In genomic region chr17:65675985-65676384, GRCm38 (mm10) we compare ENCODE assay signal across 30 mouse cellular contexts. TPM values are rescaled to one million over a fixed set of nuclear protein-coding genes. Genes with fewer than 3 reads are reported as not detected.
"Had no signal": no experiment of that assay in that cellular context is flagged by ENCODE, and none has a peak within 500 bp of the region (broad histone marks: within the 10 kb centered on the region; RNA-seq: fewer than 3 reads in every experiment).

No protein-coding gene starts in this region.

- H3K27me3 ChIP-seq: heart, embryonic 13.5 days; heart, embryonic 15.5 days; hindbrain, embryonic 12.5 days; intestine, embryonic 15.5 days; limb, embryonic 12.5 days; liver, embryonic 13.5 days; liver, embryonic 15.5 days had no signal

- H3K27ac ChIP-seq: heart, embryonic 13.5 days; heart, embryonic 15.5 days; hindbrain, embryonic 10.5 days; hindbrain, embryonic 12.5 days; hindbrain, embryonic 14.5 days; intestine, embryonic 15.5 days; layer of hippocampus, adult 2 months; left cerebral cortex, adult 2 months; limb, embryonic 10.5 days; limb, embryonic 12.5 days; liver, embryonic 13.5 days; liver, embryonic 15.5 days had no signal

- H3K4me3 ChIP-seq: heart, embryonic 13.5 days; heart, embryonic 15.5 days; hindbrain, embryonic 10.5 days; hindbrain, embryonic 12.5 days; intestine, embryonic 15.5 days; layer of hippocampus, adult 2 months; left cerebral cortex, adult 2 months; limb, embryonic 10.5 days; limb, embryonic 12.5 days; liver, embryonic 13.5 days; liver, embryonic 15.5 days had no signal

- DNase-seq: gastrocnemius, postnatal 14 days; heart, postnatal 4 days; kidney, adult 18-20 months; kidney, adult 8-10 months; kidney, postnatal 10 days; kidney, postnatal 25 days; kidney, postnatal 4 days; liver; liver, embryonic 13.5 days had no signal

- H3K9me3 ChIP-seq: heart, embryonic 13.5 days; heart, embryonic 15.5 days; hindbrain, embryonic 12.5 days; intestine, embryonic 15.5 days; limb, embryonic 10.5 days; limb, embryonic 12.5 days; liver, embryonic 13.5 days; liver, embryonic 15.5 days had no signal

- H3K9ac ChIP-seq: heart, embryonic 13.5 days; heart, embryonic 15.5 days; hindbrain, embryonic 12.5 days; hindbrain, embryonic 14.5 days; intestine, embryonic 15.5 days; limb, embryonic 12.5 days; liver, embryonic 13.5 days; liver, embryonic 15.5 days had no signal

- H3K4me1 ChIP-seq: hindbrain, embryonic 10.5 days; hindbrain, embryonic 12.5 days; intestine, embryonic 15.5 days had no signal

- H3K36me3 ChIP-seq: heart, embryonic 15.5 days; hindbrain, embryonic 10.5 days; hindbrain, embryonic 12.5 days; intestine, embryonic 15.5 days; limb, embryonic 12.5 days; liver, embryonic 13.5 days; liver, embryonic 15.5 days had no signal

- ATAC-seq: hindbrain, embryonic 16.5 days; inflammation-experienced regulatory T-cells, adult 6 months; intestine, embryonic 15.5 days; intestine, postnatal 0 days had no signal

- H3K4me2 ChIP-seq: heart, embryonic 11.5 days; heart, embryonic 13.5 days; heart, embryonic 15.5 days; hindbrain, embryonic 12.5 days; hindbrain, embryonic 14.5 days; intestine, embryonic 15.5 days; limb, embryonic 12.5 days; liver, embryonic 11.5 days; liver, embryonic 13.5 days; liver, embryonic 15.5 days had no signal

RNA-seq across cellular contexts. Expression of gene Txndc2, which starts 34.0 kb away (rescaled TPM):
- total RNA-seq: gastrocnemius, adult 8-10 months; gastrocnemius, postnatal 14 days; granulocyte monocyte progenitor cell, adult 5-6 weeks; heart, postnatal 25 days; layer of hippocampus, adult 2 months; layer of hippocampus, postnatal 25 days had no signal
- polyA plus RNA-seq: heart, embryonic 11.5 days; heart, embryonic 13.5 days; heart, embryonic 15.5 days; hindbrain, embryonic 16.5 days; inflammation-experienced regulatory T-cells, adult 6 months; intestine, embryonic 15.5 days; intestine, postnatal 0 days; kidney, embryonic 14.5 days; limb, embryonic 10.5 days; liver, embryonic 11.5 days; liver, embryonic 13.5 days; liver, embryonic 15.5 days had no signal
